Mouse (Mus musculus): ENCODE measurements around the gene Dusp18.

DNA sequence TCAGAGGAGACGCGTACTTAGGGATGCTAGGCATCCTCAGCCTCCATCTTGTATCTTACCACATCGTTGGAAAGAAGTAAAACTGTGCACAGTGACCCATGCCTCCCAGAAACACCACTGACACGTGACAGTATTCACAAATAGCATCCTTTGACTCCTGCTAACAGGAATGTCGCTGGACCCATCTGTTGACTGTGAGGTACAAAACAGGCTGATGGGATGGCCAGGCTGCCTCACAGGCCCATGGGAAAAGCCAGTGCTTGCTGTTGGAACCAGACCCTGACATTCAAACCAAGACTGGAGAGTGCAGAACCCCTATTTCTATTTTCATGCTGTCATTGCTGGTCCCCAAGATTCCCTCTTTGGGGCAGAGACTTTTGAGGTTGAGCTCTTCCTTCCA, 37.1 kb upstream of the Dusp18 start:
- no peak for TF ChIP-seq CTCF (IDR thresholded peaks at IDR 0.05; ENCODE audit: insufficient read depth, low read length)
- no peak for TF ChIP-seq POLR2A (IDR thresholded peaks at IDR 0.05; ENCODE audit: borderline replicate concordance, extremely low read depth, low read depth, low read length)
